ENCODE assay signal across 8 mouse cellular contexts in the genomic region with DNA sequence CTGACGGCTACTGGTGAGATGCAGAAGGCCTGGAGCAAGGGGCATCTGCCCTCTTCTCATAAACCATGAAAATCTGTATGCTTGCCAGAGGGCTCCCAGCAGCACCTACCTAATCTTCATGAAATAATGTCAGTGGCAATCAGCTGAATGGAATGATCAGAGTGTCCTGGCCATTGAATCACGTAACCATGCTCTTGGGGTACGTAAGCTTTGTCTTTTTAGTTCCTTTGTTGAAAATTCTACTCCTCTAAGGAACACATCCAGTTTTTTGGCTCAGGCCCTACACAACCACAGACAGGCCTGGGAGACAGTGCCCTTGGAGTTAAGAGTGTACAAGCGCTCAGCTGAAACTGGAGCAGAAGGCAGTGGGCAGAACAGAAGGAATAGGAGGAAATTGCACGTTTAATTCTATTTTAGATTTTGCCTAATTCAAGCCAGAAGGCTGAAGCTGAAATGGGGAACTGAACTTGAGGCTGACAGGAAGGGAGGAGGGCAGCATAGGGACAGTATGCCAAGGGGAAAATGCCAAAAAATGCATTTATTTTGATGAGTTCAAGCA.
A peak's percentile ranks its signal among the peaks of the same experiment; 100 is the strongest.
DNase-seq lines count a peak whose midpoint lies in the region; ATAC-seq lines count a peak whose summit lies in the region.
"Had no signal": no experiment of that assay in that cellular context is flagged by ENCODE, and none has a peak within 500 bp of the region (broad histone marks: within the 10 kb centered on the region; RNA-seq: fewer than 3 reads in every experiment).

No protein-coding gene starts in this region.

- no peak overlapping the region for H3K4me3 ChIP-seq in liver, embryonic 11.5 days (ENCODE audit: low read depth, low read length)
- H3K4me3 ChIP-seq: megakaryocyte, embryonic 14.5 days had no signal

- no peaks in the 10 kb centered on the region for H3K9me3 ChIP-seq in liver, embryonic 11.5 days (ENCODE audit: control insufficient read depth, low read length)
- H3K9me3 ChIP-seq: megakaryocyte, embryonic 14.5 days had no signal

- no peaks in the 10 kb centered on the region for H3K27me3 ChIP-seq in liver, embryonic 11.5 days (replicated peaks; ENCODE audit: control insufficient read depth, insufficient read depth, low read length)
- H3K27me3 ChIP-seq: megakaryocyte, embryonic 14.5 days had no signal

- no peaks in the 10 kb centered on the region for H3K4me1 ChIP-seq in liver, embryonic 11.5 days (replicated peaks; ENCODE audit: control insufficient read depth, insufficient read depth, low read length)

- DNase-seq in lung, postnatal 25 days (ENCODE audit: low spot score), result peak; percentile 12
- DNase-seq in lung, adult 18-20 months, result no peak
- peak; percentile 49 to 70 for DNase-seq in cerebellum, postnatal 14 days
- peak; percentile 46 to 68 for DNase-seq in layer of hippocampus, adult 18-20 months (ENCODE audit: low spot score in 2 of 2)
- peak; percentile 19 for DNase-seq in right cerebral cortex, postnatal 14 days
- no peak for DNase-seq in thymus, postnatal 10 days (ENCODE audit: low spot score in 2 of 2)
- no peak for DNase-seq in liver, embryonic 11.5 days (ENCODE audit: low spot score)

- no peak overlapping the region for H3K27ac ChIP-seq in liver, embryonic 11.5 days (ENCODE audit: low read depth, low read length)

- H3K4me2 ChIP-seq in liver, embryonic 11.5 days, result no peak overlapping the region

- peaks cover 20% of the 10 kb centered on the region for H3K36me3 ChIP-seq in liver, embryonic 11.5 days (ENCODE audit: control insufficient read depth, insufficient read depth, low read length)

- no peak for ATAC-seq in liver, embryonic 11.5 days (replicated peaks; ENCODE audit: low FRiP score)

- 79% methylated on average over 5 of the region's 5 CpGs for WGBS in liver, embryonic 11.5 days

- H3K9ac ChIP-seq in liver, embryonic 11.5 days (ENCODE audit: low read depth, low read length), result no peak overlapping the region

Comparison
In these comparisons a context has a peak if more than half of its experiments do, and no peak if none do; other contexts are left out.
1. DNase-seq: peak in lung, postnatal 25 days (single experiment), cerebellum, postnatal 14 days (2 of 2), layer of hippocampus, adult 18-20 months (2 of 2) and right cerebral cortex, postnatal 14 days (single experiment); none in lung, adult 18-20 months (0 of 2), thymus, postnatal 10 days (0 of 2) and liver, embryonic 11.5 days (single experiment).